17 mouse cellular contexts compared by ENCODE assay signal in genomic region chr5:150417223-150417622, GRCm38 (mm10).
"Had no signal": no experiment of that assay in that cellular context is flagged by ENCODE, and none has a peak within 500 bp of the region (broad histone marks: within the 10 kb centered on the region; RNA-seq: fewer than 3 reads in every experiment).

No protein-coding gene starts in this region.

- H3K9ac ChIP-seq: limb, embryonic 13.5 days; liver, embryonic 12.5 days; liver, embryonic 15.5 days; lung, embryonic 15.5 days had no signal

- H3K27me3 ChIP-seq: limb, embryonic 13.5 days; liver, embryonic 12.5 days; liver, embryonic 15.5 days; lung, embryonic 15.5 days had no signal

- H3K36me3 ChIP-seq: lung, embryonic 15.5 days had no signal

- ATAC-seq: liver, embryonic 12.5 days had no signal

- H3K4me1 ChIP-seq: liver, embryonic 12.5 days; liver, embryonic 15.5 days; lung, embryonic 15.5 days had no signal

- DNase-seq: kidney, adult 9 months; kidney, postnatal 14 days; kidney, postnatal 4 days; layer of hippocampus, postnatal 36 days; liver; lung, adult 18-20 months; lung, postnatal 10 days; lung, postnatal 36 days; midbrain, embryonic 14.5 days; thymus, adult 18-20 months; thymus, postnatal 36 days had no signal

- H3K27ac ChIP-seq: limb, embryonic 10.5 days; limb, embryonic 13.5 days; liver, embryonic 12.5 days; liver, embryonic 15.5 days; lung, embryonic 15.5 days had no signal

- H3K9me3 ChIP-seq: limb, embryonic 10.5 days; liver, embryonic 15.5 days had no signal

- H3K4me2 ChIP-seq: limb, embryonic 13.5 days; liver, embryonic 12.5 days; liver, embryonic 15.5 days; lung, embryonic 15.5 days; midbrain, embryonic 11.5 days had no signal

- H3K4me3 ChIP-seq: limb, embryonic 10.5 days; limb, embryonic 13.5 days; liver, embryonic 12.5 days; liver, embryonic 15.5 days; lung, embryonic 15.5 days had no signal
